Mouse (Mus musculus) cerebellum, adult 2 months (tissue): ENCODE results near the gene Abcc2.

Experiments used
- CTCF ChIP-seq: fragments of 200-500 bp; IDR thresholded peaks from 2 replicates; pipeline ENCODE4 v1.5.1; 2011; ENCODE audit warnings: low read depth, mild to moderate bottlenecking, control low read depth, low read length, moderate library complexity, borderline replicate concordance; ENCODE audit not compliant: insufficient read depth
- POLR2A ChIP-seq: fragments of 200-500 bp; IDR thresholded peaks from 2 replicates; pipeline ENCODE4 v1.6.1; 2011; ENCODE audit warnings: low read length, control low read depth, borderline replicate concordance; ENCODE audit not compliant: insufficient read depth

DNA sequence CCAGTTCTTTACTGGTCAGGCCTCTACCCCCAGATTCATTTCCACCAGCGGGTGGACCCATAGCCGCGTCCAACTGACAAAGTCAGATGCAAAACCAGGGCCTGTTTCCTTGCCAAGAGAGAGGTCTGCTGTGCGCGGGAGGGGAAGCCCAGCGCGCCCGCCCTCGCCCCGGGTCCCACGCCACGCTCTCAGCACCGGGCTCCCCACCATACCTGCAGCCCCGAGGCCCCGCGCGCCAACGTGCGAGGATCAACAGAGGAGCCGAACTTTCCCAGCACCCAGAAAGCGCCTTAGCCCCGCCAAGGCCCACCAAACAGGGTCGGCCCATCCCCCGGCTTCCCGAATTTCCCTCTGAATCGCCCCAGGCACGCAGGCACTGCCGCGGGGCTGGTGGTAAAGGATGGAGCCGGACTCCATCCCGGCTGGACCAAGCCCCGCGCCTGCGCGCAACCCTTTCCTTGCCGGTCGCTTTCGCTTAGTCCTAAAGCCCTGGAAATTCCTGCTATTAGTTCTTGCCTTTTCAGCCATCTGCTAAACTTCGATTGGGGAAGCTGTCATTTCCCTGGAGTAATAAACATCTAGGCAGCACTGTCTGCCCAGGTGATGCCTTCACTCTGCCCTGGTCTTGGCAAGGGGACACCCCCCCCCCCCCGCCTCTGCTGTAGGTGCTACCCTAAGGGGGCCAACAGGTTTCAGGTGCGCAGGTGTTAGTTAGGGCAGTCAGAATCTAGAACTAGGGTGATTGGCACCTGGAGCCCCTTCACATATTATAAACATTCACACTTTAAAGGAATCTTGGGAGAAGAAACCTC, 97.6 kb downstream of the Abcc2 start:
- TF ChIP-seq CTCF (no peak), POLR2A (no peak)
